Mouse (Mus musculus): Measurements from ENCODE around the gene Efcab14.

DNA sequence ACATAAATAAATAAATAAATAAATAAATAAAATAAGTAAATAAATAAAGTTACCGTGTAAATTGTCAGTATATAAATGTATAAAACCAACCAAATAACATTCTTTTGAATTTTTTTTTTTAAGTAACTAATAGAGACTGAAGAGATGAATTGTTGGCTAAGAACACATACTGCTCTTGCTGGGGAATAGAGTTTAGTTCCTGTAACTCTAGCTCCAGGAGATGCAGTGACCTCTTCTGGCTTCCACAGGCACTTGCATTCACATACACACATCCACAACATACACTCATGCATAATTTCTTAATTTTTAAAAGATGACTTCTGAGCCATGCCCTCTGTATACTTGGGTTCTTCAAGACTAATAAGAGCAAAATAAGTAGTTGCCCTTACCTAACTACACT is 17.3 kb downstream of the Efcab14 start:
- no peak for TF ChIP-seq CTCF (IDR thresholded peaks at IDR 0.05; ENCODE audit: low read depth, low read length)
- no peak for TF ChIP-seq POLR2AphosphoS5 (IDR thresholded peaks at IDR 0.05; ENCODE audit: insufficient replicate concordance, low read depth, low read length)
- no peak for TF ChIP-seq GATA2 (IDR thresholded peaks at IDR 0.05; ENCODE audit: borderline replicate concordance, low read depth, low read length)
- TF ChIP-seq TAL1 (conservative IDR thresholded peaks at IDR 0.05; ENCODE audit: low read depth, low read length) = no peak
- no peak for TF ChIP-seq GATA1 (IDR thresholded peaks at IDR 0.05; ENCODE audit: borderline replicate concordance, low read length)

Data from G1E (cell line).